8 mouse cellular contexts compared by ENCODE assay signal in genomic region chr9:61164501-61165251, GRCm38 (mm10).
DNase-seq lines count a peak whose midpoint lies in the region; ATAC-seq lines count a peak whose summit lies in the region.
"Had no signal": no experiment of that assay in that cellular context is flagged by ENCODE, and none has a peak within 500 bp of the region (broad histone marks: within the 10 kb centered on the region; RNA-seq: fewer than 3 reads in every experiment).

No protein-coding gene starts in this region.

- H3K27ac ChIP-seq in neural tube, embryonic 15.5 days (replicated peaks), result peak overlapping the region; percentile 25; the same call in 1 of the 2 replicates
- H3K27ac ChIP-seq: liver, embryonic 14.5 days had no signal

- peaks cover 30% of the 10 kb centered on the region for H3K4me1 ChIP-seq in neural tube, embryonic 15.5 days

- H3K9me3 ChIP-seq in neural tube, embryonic 15.5 days (replicated peaks), result no peaks in the 10 kb centered on the region

- DNase-seq in neural tube, embryonic 10.5 days (ENCODE audit: extremely low spot score, low spot score), result no peak
- peak; percentile 75 for DNase-seq in gastrocnemius, adult 18-20 months (ENCODE audit: low spot score)
- DNase-seq in kidney, postnatal 10 days, result peak; percentile 59
- peak; percentile 78 for DNase-seq in skeletal muscle tissue, adult 2 months (ENCODE audit: low read depth, low spot score)
- DNase-seq in spleen, postnatal 4 days (ENCODE audit: low spot score in 2 of 2), result no peak
- DNase-seq in B cell, adult 2 months, result no peak

- H3K4me2 ChIP-seq in neural tube, embryonic 15.5 days, result no peak overlapping the region

- H3K36me3 ChIP-seq in neural tube, embryonic 15.5 days, result no peaks in the 10 kb centered on the region

- ATAC-seq in neural tube, embryonic 15.5 days (ENCODE audit: low FRiP score), result no peak

- no peak overlapping the region for H3K9ac ChIP-seq in neural tube, embryonic 15.5 days (replicated peaks)
- H3K9ac ChIP-seq: liver, embryonic 14.5 days had no signal

- H3K27me3 ChIP-seq in neural tube, embryonic 15.5 days (replicated peaks), result 0 out of 2 replicates have a peak, but pooled peaks cover 5% of the 10 kb centered on the region

- H3K4me3 ChIP-seq in neural tube, embryonic 15.5 days (replicated peaks), result no peak overlapping the region

- WGBS in neural tube, embryonic 15.5 days, result 67% methylated on average over 11 of the region's 11 CpGs

Comparison
In these comparisons a context has a peak if more than half of its experiments do, and no peak if none do; other contexts are left out.
1. DNase-seq: peak in gastrocnemius, adult 18-20 months (single experiment), kidney, postnatal 10 days (single experiment) and skeletal muscle tissue, adult 2 months (single experiment); none in neural tube, embryonic 10.5 days (single experiment), spleen, postnatal 4 days (0 of 2) and B cell, adult 2 months (0 of 2).